Mouse (Mus musculus) kidney, embryonic 15.5 days (tissue): ENCODE data around the gene Psg17. TPM values are rescaled to one million over a fixed set of nuclear protein-coding genes. Genes with fewer than 3 reads are reported as not detected.
"Not testable (repeated sequence)": the region's sequence is repeated elsewhere in the genome, so short reads cannot be mapped to it uniquely, and the experiment has no call there.

Experiments
- ATAC-seq: fragments of 200-750 bp; cut with Nextera tagmentation; replicated peaks from 2 replicates; pipeline ENCODE4 v1.8.0; 2017; ENCODE audit warnings: moderate TSS enrichment; ENCODE audit not compliant: low FRiP score
- H3K27ac ChIP-seq: fragments of 300-500 bp; sonication (generic); 2 replicates; pipeline ENCODE4 v1.5.1; 2015; ENCODE audit warnings: mild to moderate bottlenecking, inconsistent platforms
- H3K27me3 ChIP-seq: fragments of 300-500 bp; sonication (generic); 2 replicates; pipeline ENCODE4 v1.6.1; 2015; ENCODE audit warnings: inconsistent platforms
- H3K36me3 ChIP-seq: fragments of 300-500 bp; sonication (generic); 2 replicates; pipeline ENCODE4 v1.6.1; 2015; ENCODE audit warnings: inconsistent platforms
- H3K4me1 ChIP-seq: fragments of 300-500 bp; sonication (generic); 2 replicates; pipeline ENCODE4 v1.6.1; 2015; ENCODE audit warnings: inconsistent platforms
- H3K4me2 ChIP-seq: fragments of 300-500 bp; sonication (generic); 2 replicates; pipeline ENCODE4 v1.6.1; 2015; ENCODE audit warnings: moderate library complexity, mild to moderate bottlenecking, inconsistent platforms
- H3K4me3 ChIP-seq: fragments of 300-500 bp; sonication (generic); replicated peaks from 2 replicates; pipeline ENCODE4 v1.5.1; 2015; ENCODE audit warnings: mild to moderate bottlenecking, inconsistent platforms
- H3K9ac ChIP-seq: fragments of 300-500 bp; sonication (generic); 2 replicates; pipeline ENCODE4 v1.6.1; 2015; ENCODE audit warnings: mild to moderate bottlenecking, inconsistent platforms
- H3K9me3 ChIP-seq: fragments of 300-500 bp; sonication (generic); replicated peaks from 2 replicates; pipeline ENCODE4 v1.6.1; 2016; ENCODE audit warnings: inconsistent platforms
- WGBS: fragments of 180-500 bp; shearing (Covaris S2); methylation state at CpG from one replicate; pipeline ENCODE4 v1.1.7; 2015; ENCODE audit warnings: mixed read lengths; 5-methylcytosine and 5-hydroxymethylcytosine counted together
- polyA plus RNA-seq: library from polyadenylated mRNA; unstranded; fragments of >200 nt; fragmentation: Nextera tagmentation; extraction: Ambion mirVana; gene quantifications from 2 replicates; pipeline ENCODE4 v1.2.1, GENCODE M21; 2015

Gene Psg17
- polyA plus RNA-seq, 1 experiment from 2014 or later = 0.09 TPM

GRCm38 (mm10) chr7:18828592-18828991, 7.2 kb upstream of the Psg17 start:
- Histone ChIP-seq H3K27me3 (peaks cover 11% of the 10 kb centered on the region; the same call in 1 of the 2 replicates), H3K9me3 (no peaks in the 10 kb centered on the region; the same call in 1 of the 2 replicates), H3K4me3 (no peak overlapping the region), H3K9ac (no peak overlapping the region), H3K27ac (no peak overlapping the region), H3K4me1 (no peaks in the 10 kb centered on the region), H3K36me3 (no peaks in the 10 kb centered on the region), H3K4me2 (no peak overlapping the region)
- no peak for ATAC-seq
- 64% methylated on average over 9 of the region's 9 CpGs for WGBS

DNA sequence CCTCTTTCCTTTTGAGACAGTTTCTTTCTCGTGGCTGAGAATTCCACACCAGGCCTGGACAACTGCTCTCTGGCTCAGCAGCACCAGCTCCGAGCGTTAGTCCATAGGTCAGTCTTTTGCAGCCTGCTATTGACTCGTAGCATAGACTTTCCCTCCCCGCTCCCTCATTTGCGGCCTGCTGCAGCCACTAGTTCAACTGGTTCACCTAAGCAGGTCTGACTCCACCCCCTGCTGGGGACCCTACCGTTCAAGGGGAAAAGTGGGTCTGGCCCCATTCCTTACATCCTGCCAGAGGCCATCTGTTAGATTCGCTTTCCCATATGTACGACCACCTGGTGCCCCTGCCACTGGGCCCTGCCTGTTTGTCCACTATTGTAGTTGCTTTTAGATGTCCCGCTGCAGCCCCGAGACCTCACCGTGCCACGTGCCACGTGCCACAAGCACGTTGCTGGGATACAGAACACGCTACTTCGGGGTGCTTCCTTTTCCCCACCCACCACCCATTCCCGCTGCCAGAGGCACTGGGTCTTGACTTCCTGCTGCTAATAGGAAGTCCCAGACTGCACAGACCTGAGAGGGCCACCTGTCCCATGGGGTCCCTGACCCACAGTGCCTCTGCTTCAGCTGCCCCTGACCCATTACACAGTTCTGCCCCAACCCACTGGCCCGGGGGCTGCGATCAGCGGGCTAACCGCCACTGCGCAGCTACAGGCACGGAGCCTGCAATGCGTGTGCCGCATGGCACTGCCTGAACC, 6.6 kb upstream of the Psg17 start:
- no peak for ATAC-seq
- Histone ChIP-seq H3K4me2 (no peak overlapping the region), H3K36me3 (no peaks in the 10 kb centered on the region), H3K9ac (no peak overlapping the region), H3K9me3 (no peaks in the 10 kb centered on the region), H3K27me3 (peaks cover 11% of the 10 kb centered on the region; the same call in 1 of the 2 replicates), H3K4me3 (no peak overlapping the region), H3K27ac (no peak overlapping the region), H3K4me1 (no peaks in the 10 kb centered on the region)
- WGBS = 68% methylated on average over 26 of the region's 26 CpGs

DNA sequence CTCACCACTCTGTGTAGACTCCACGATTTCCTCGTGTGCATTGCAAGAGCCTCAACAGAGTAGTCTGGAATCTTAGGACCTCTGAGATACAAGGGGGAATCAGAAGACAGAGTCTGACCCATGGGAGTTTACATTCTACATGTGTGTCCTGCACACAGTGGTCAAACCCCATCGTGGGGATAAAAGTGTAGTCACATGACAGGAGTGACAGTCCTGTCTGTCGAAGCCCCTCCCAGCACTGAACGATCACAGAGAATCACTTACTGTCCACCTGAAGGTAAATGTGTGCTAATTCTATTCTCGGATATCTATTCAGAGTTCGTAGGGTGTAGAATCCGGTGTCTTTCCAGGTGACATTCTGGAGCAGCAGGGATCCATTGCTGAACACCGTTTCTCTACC, 3.1 kb downstream of the Psg17 start:
- H3K36me3 ChIP-seq = no peaks in the 10 kb centered on the region
- no peak overlapping the region for H3K9ac ChIP-seq
- no peak overlapping the region for H3K27ac ChIP-seq
- H3K4me3 ChIP-seq = no peak overlapping the region
- no peaks in the 10 kb centered on the region for H3K27me3 ChIP-seq
- H3K4me1 ChIP-seq = no peaks in the 10 kb centered on the region
- no peaks in the 10 kb centered on the region for H3K9me3 ChIP-seq
- no peak for ATAC-seq
- WGBS = 84% methylated on average over 9 of the region's 9 CpGs
- no peak overlapping the region for H3K4me2 ChIP-seq

GRCm38 (mm10) chr7:18803526-18803925, 17.9 kb downstream of the Psg17 start:
- Histone ChIP-seq H3K27ac (no peak overlapping the region), H3K4me1 (no peaks in the 10 kb centered on the region), H3K4me2 (no peak overlapping the region), H3K36me3 (no peaks in the 10 kb centered on the region), H3K27me3 (no peaks in the 10 kb centered on the region), H3K9me3 (no peaks in the 10 kb centered on the region), H3K9ac (no peak overlapping the region), H3K4me3 (no peak overlapping the region)
- ATAC-seq = no peak

DNA sequence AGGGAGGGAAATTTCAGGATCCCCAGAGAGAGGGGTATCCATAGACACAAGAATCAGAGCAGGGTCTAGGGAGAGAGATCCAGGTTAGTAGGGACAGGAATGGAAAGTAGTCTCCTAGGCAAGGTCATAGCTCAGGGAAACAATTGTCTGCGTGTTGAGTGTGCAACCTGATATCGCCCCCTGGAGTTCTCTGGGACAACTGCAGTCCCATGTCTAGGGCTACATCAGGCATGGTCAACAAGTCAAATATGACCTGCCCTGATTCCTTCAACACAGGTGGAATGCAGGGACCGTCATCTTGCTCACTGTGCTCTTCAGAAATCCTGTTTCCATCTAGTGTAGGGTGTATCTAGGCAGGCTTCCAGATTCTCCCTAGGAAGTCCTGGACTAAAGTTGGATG, 22.3 kb downstream of the Psg17 start:
- no peak overlapping the region for H3K4me2 ChIP-seq
- H3K9ac ChIP-seq = no peak overlapping the region
- WGBS = 46% methylated on average over 3 of the region's 3 CpGs
- H3K4me1 ChIP-seq = no peaks in the 10 kb centered on the region
- H3K27me3 ChIP-seq = no peaks in the 10 kb centered on the region
- no peak overlapping the region for H3K4me3 ChIP-seq
- H3K36me3 ChIP-seq = no peaks in the 10 kb centered on the region
- H3K9me3 ChIP-seq = no peaks in the 10 kb centered on the region
- ATAC-seq = no peak
- H3K27ac ChIP-seq = no peak overlapping the region

DNA sequence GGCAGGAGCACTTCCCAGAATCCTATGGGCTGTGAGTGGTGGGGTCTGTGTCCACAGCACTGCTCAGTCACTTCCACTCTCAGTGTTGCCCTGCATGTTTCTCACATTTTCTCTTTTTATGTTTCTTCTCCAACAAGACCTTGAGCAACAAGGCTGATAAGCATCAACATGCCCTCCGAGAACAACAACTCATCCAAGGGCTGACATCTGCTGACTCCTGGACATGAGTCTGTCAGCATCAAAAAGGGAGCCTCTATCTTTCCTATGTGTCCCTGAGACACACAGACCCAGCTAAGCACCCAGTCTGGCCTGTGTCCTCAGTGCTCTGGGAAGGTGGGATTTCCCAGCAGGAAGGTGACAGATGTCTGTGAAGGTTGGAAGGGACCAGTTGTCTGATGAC, 23.0 kb downstream of the Psg17 start, which contains the start of gene Psg19:
Gene Psg19, minus strand, starts transcription at position 101 of the 400 bp plus-strand sequence.
- no peaks in the 10 kb centered on the region for H3K9me3 ChIP-seq
- 81% methylated on average over 1 of the region's 1 CpGs for WGBS
- ATAC-seq = no peak

GRCm38 (mm10) chr7:18790671-18791070, 30.7 kb downstream of the Psg17 start:
- H3K4me1 ChIP-seq, ATAC-seq, H3K27me3 ChIP-seq, H3K27ac ChIP-seq, H3K9ac ChIP-seq, H3K4me2 ChIP-seq, H3K9me3 ChIP-seq, H3K36me3 ChIP-seq, H3K4me3 ChIP-seq: not testable (repeated sequence)

More for the DNA sequence above, 23.0 kb downstream of the Psg17 start, which contains the start of gene Psg19:
- H3K4me2 ChIP-seq = no peak within 1 kb of the TSS
- no peak within 1 kb of the TSS for H3K27ac ChIP-seq
- no peaks in the 10 kb centered on the region for H3K27me3 ChIP-seq
- H3K36me3 ChIP-seq = no peaks in the 10 kb centered on the region
- no peak within 1 kb of the TSS for H3K4me3 ChIP-seq
- H3K9ac ChIP-seq = no peak within 1 kb of the TSS
- no peaks in the 10 kb centered on the region for H3K4me1 ChIP-seq

DNA sequence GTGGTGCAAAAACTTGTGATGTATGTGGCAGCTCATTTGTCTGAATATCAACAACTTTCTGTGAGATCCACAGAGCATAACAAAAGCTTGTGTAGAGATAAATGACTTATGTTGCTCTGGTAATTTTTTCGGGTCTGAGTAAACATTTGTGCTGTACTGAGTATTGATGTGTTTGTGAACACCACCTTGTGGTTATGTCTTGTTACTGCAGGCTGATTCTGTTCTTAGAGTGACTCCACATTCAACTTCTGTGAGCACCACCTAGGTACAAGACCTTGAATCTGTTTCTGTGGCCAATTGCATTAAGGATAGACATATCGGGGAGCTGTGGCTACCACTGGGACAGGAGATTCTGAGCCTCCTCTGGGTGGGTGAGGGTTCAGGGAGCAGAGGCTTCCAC, 40.1 kb downstream of the Psg17 start:
- H3K4me1 ChIP-seq, H3K27ac ChIP-seq, H3K36me3 ChIP-seq, H3K4me3 ChIP-seq, H3K4me2 ChIP-seq, ATAC-seq, H3K27me3 ChIP-seq, H3K9ac ChIP-seq, H3K9me3 ChIP-seq: not testable (repeated sequence)
- WGBS = 43% methylated on average over 2 of the region's 2 CpGs

DNA sequence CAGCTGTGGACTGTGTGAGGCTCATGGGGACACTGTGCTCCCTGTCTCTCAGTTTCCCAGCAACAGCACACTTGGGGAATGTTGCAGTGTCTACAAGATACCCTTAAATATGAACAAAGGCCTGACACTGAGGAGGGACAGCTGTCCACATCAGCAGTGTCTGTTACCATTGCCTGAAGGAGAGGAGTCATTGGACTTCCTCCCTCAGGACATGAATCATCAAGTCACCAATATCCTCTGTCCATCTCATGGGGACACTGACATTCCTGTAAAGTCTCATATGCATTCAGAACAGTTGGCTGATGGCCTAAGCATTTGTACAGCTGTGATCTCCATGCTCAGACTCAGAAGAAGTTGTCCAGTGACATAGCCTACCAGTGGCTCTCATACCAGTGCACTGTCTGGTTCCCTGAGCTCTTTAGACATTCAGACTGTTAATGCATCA, 42.0 kb downstream of the Psg17 start:
- no peak for ATAC-seq

More for the DNA sequence above, 42.0 kb downstream of the Psg17 start:
- H3K4me3 ChIP-seq = no peak overlapping the region
- no peak overlapping the region for H3K27ac ChIP-seq
- no peaks in the 10 kb centered on the region for H3K9me3 ChIP-seq
- H3K36me3 ChIP-seq = no peaks in the 10 kb centered on the region
- no peaks in the 10 kb centered on the region for H3K4me1 ChIP-seq
- no peaks in the 10 kb centered on the region for H3K27me3 ChIP-seq
- H3K9ac ChIP-seq = no peak overlapping the region
- H3K4me2 ChIP-seq = no peak overlapping the region

Other genes starting within 250 kb of the Psg17 start
- gene Psg23, start 205.1 kb downstream of the Psg17 start, polyA plus RNA-seq = not detected in 2 replicates
- not detected in 2 replicates for gene Psg21, start 164.9 kb downstream of the Psg17 start, polyA plus RNA-seq
- gene Psg20, start 135.4 kb downstream of the Psg17 start, polyA plus RNA-seq = not detected in 2 replicates
- not detected in 2 replicates for gene Psg22, start 103.5 kb downstream of the Psg17 start, polyA plus RNA-seq
- gene Psg19, start 23.1 kb downstream of the Psg17 start, polyA plus RNA-seq = not detected in 2 replicates
- 0.76 and 1.2 TPM in 2 replicates for gene Mill2, start 18.4 kb upstream of the Psg17 start, polyA plus RNA-seq
- gene Pglyrp1, start 49.7 kb upstream of the Psg17 start, polyA plus RNA-seq = 2.3 and 4.8 TPM in 2 replicates
- 27.7 and 28.9 TPM in 2 replicates for gene Ccdc61, start 88.8 kb upstream of the Psg17 start, polyA plus RNA-seq
- gene Nova2, start 104.3 kb upstream of the Psg17 start, polyA plus RNA-seq = 0.67 and 0.93 TPM in 2 replicates
- not detected in 2 replicates for gene Nanos2, start 165.8 kb upstream of the Psg17 start, polyA plus RNA-seq
- 3.5 and 3.9 TPM in 2 replicates for gene Mypop, start 169.6 kb upstream of the Psg17 start, polyA plus RNA-seq
- gene Irf2bp1, start 182.4 kb upstream of the Psg17 start, polyA plus RNA-seq = 21.4 and 24.1 TPM in 2 replicates
- gene Foxa3, start 201.9 kb upstream of the Psg17 start, polyA plus RNA-seq = 1.2 and 1.3 TPM in 2 replicates
- gene Sympk, start 202.8 kb upstream of the Psg17 start, polyA plus RNA-seq = 34.3 and 38.4 TPM in 2 replicates
- gene Rsph6a, start 233.1 kb upstream of the Psg17 start, polyA plus RNA-seq = not detected in 2 replicates